Mouse (Mus musculus): ENCODE measurements around the gene Cabp2. TPM values are rescaled to one million over a fixed set of nuclear protein-coding genes. Genes with fewer than 3 reads are reported as not detected.
"Not testable (repeated sequence)": the region's sequence is repeated elsewhere in the genome, so short reads cannot be mapped to it uniquely, and the experiment has no call there.

The Cabp2 gene
- polyA plus RNA-seq, 1 experiment from 2014 or later = not detected

- 87% methylated on average over 4 of the region's 4 CpGs for WGBS
- Histone ChIP-seq H3K4me3 (ENCODE audit: low read depth, low read length) (no peak overlapping the region), H3K27me3 (replicated peaks; ENCODE audit: control insufficient read depth, insufficient read depth, low read length) (no peaks in the 10 kb centered on the region), H3K36me3 (ENCODE audit: control insufficient read depth, insufficient read depth) (peaks cover 33% of the 10 kb centered on the region), H3K9me3 (ENCODE audit: control insufficient read depth) (no peaks in the 10 kb centered on the region), H3K9ac (ENCODE audit: low read depth, low read length) (no peak overlapping the region), H3K27ac (ENCODE audit: low read depth, low read length) (no peak overlapping the region), H3K4me1 (replicated peaks; ENCODE audit: control insufficient read depth, insufficient read depth, low read length) (no peaks in the 10 kb centered on the region), H3K4me2 (replicated peaks; ENCODE audit: low read depth) (no peak overlapping the region)
- ATAC-seq = no peak
- no peak for TF ChIP-seq CTCF (IDR thresholded peaks at IDR 0.05; ENCODE audit: low read depth)
Observed at GRCm38 (mm10) chr19:4134354-4134753, 53.0 kb downstream of the Cabp2 start.

GRCm38 (mm10) chr19:4135229-4135962 is 54.0 kb downstream of the Cabp2 start:
- not testable (repeated sequence) for ATAC-seq; H3K4me2 ChIP-seq (replicated peaks; ENCODE audit: low read depth); H3K9ac ChIP-seq (ENCODE audit: low read depth, low read length); H3K4me3 ChIP-seq (ENCODE audit: low read depth, low read length); H3K27ac ChIP-seq (ENCODE audit: low read depth, low read length); H3K9me3 ChIP-seq (ENCODE audit: control insufficient read depth); H3K4me1 ChIP-seq (replicated peaks; ENCODE audit: control insufficient read depth, insufficient read depth, low read length); H3K27me3 ChIP-seq (replicated peaks; ENCODE audit: control insufficient read depth, insufficient read depth, low read length)
- peaks cover 23% of the 10 kb centered on the region for H3K36me3 ChIP-seq (ENCODE audit: control insufficient read depth, insufficient read depth)
- WGBS = 81% methylated on average over 6 of the region's 6 CpGs

GRCm38 (mm10) chr19:4135963-4136345 is 54.6 kb downstream of the Cabp2 start:
- not testable (repeated sequence) for H3K4me3 ChIP-seq (ENCODE audit: low read depth, low read length); H3K27ac ChIP-seq (ENCODE audit: low read depth, low read length); H3K9ac ChIP-seq (ENCODE audit: low read depth, low read length); H3K4me2 ChIP-seq (replicated peaks; ENCODE audit: low read depth); H3K4me1 ChIP-seq (replicated peaks; ENCODE audit: control insufficient read depth, insufficient read depth, low read length); H3K27me3 ChIP-seq (replicated peaks; ENCODE audit: control insufficient read depth, insufficient read depth, low read length); H3K9me3 ChIP-seq (ENCODE audit: control insufficient read depth)
- ATAC-seq = peak; percentile 66
- peak; percentile 70 for TF ChIP-seq CTCF (IDR thresholded peaks at IDR 0.05; ENCODE audit: low read depth)
- 17% methylated on average over 8 of the region's 8 CpGs for WGBS
- H3K36me3 ChIP-seq (ENCODE audit: control insufficient read depth, insufficient read depth) = peaks cover 22% of the 10 kb centered on the region

GRCm38 (mm10) chr19:4136463-4136862 is 55.1 kb downstream of the Cabp2 start:
- no peak for ATAC-seq
- Histone ChIP-seq H3K9ac (ENCODE audit: low read depth, low read length) (no peak overlapping the region), H3K9me3 (ENCODE audit: control insufficient read depth) (no peaks in the 10 kb centered on the region), H3K4me2 (replicated peaks; ENCODE audit: low read depth) (no peak overlapping the region), H3K36me3 (ENCODE audit: control insufficient read depth, insufficient read depth) (peaks cover 17% of the 10 kb centered on the region), H3K4me3 (ENCODE audit: low read depth, low read length) (no peak overlapping the region), H3K27me3 (replicated peaks; ENCODE audit: control insufficient read depth, insufficient read depth, low read length) (no peaks in the 10 kb centered on the region), H3K4me1 (replicated peaks; ENCODE audit: control insufficient read depth, insufficient read depth, low read length) (no peaks in the 10 kb centered on the region), H3K27ac (ENCODE audit: low read depth, low read length) (no peak overlapping the region)
- WGBS = 87% methylated on average over 5 of the region's 5 CpGs
- no peak for TF ChIP-seq CTCF (IDR thresholded peaks at IDR 0.05; ENCODE audit: low read depth)

Other genes with a start within 250 kb of the Cabp2 start
- 113 and 155 TPM in 2 replicates for gene Chka, start 229.8 kb upstream of the Cabp2 start, polyA plus RNA-seq (2015; fragmentation: Nextera tagmentation; extraction: Ambion mirVana)
- 76.2 and 83.0 TPM in 2 replicates for gene Tcirg1, start 174.4 kb upstream of the Cabp2 start, polyA plus RNA-seq (2015; fragmentation: Nextera tagmentation; extraction: Ambion mirVana)
- gene Ndufs8, start 168.8 kb upstream of the Cabp2 start, polyA plus RNA-seq (2015; fragmentation: Nextera tagmentation; extraction: Ambion mirVana) = 303 and 317 TPM in 2 replicates
- gene Aldh3b1, start 151.8 kb upstream of the Cabp2 start, polyA plus RNA-seq (2015; fragmentation: Nextera tagmentation; extraction: Ambion mirVana) = 16.1 and 17.4 TPM in 2 replicates
- 28.3 and 29.2 TPM in 2 replicates for gene Unc93b1, start 146.4 kb upstream of the Cabp2 start, polyA plus RNA-seq (2015; fragmentation: Nextera tagmentation; extraction: Ambion mirVana)
- gene Aldh3b3, start 122.9 kb upstream of the Cabp2 start, polyA plus RNA-seq (2015; fragmentation: Nextera tagmentation; extraction: Ambion mirVana) = not detected in 2 replicates
- gene Aldh3b2, start 109.2 kb upstream of the Cabp2 start, polyA plus RNA-seq (2015; fragmentation: Nextera tagmentation; extraction: Ambion mirVana) = 0.17 and 0.51 TPM in 2 replicates
- 32.3 and 34.5 TPM in 2 replicates for gene Acy3, start 95.0 kb upstream of the Cabp2 start, polyA plus RNA-seq (2015; fragmentation: Nextera tagmentation; extraction: Ambion mirVana)
- 0.59 and 0.61 TPM in 2 replicates for gene Tbx10, start 88.8 kb upstream of the Cabp2 start, polyA plus RNA-seq (2015; fragmentation: Nextera tagmentation; extraction: Ambion mirVana)
- gene Nudt8, start 81.0 kb upstream of the Cabp2 start, polyA plus RNA-seq (2015; fragmentation: Nextera tagmentation; extraction: Ambion mirVana) = 31.7 and 32.9 TPM in 2 replicates
- gene Gm49405, start 81.0 kb upstream of the Cabp2 start, polyA plus RNA-seq (2015; fragmentation: Nextera tagmentation; extraction: Ambion mirVana) = 0.42 and 0.44 TPM in 2 replicates
- 0.64 and 0.89 TPM in 2 replicates for gene Doc2g, start 78.3 kb upstream of the Cabp2 start, polyA plus RNA-seq (2015; fragmentation: Nextera tagmentation; extraction: Ambion mirVana)
- 244 and 255 TPM in 2 replicates for gene Ndufv1, start 68.8 kb upstream of the Cabp2 start, polyA plus RNA-seq (2015; fragmentation: Nextera tagmentation; extraction: Ambion mirVana)
- 746 and 756 TPM in 2 replicates for gene Gstp1, start 43.6 kb upstream of the Cabp2 start, polyA plus RNA-seq (2015; fragmentation: Nextera tagmentation; extraction: Ambion mirVana)
- gene Gstp2, start 35.6 kb upstream of the Cabp2 start, polyA plus RNA-seq (2015; fragmentation: Nextera tagmentation; extraction: Ambion mirVana) = 151 and 182 TPM in 2 replicates
- 68.7 and 72.6 TPM in 2 replicates for gene Gstp3, start 22.0 kb upstream of the Cabp2 start, polyA plus RNA-seq (2015; fragmentation: Nextera tagmentation; extraction: Ambion mirVana)
- gene Cdk2ap2, start 15.6 kb downstream of the Cabp2 start, polyA plus RNA-seq (2015; fragmentation: Nextera tagmentation; extraction: Ambion mirVana) = 97.1 and 108 TPM in 2 replicates
- 13.7 and 16.3 TPM in 2 replicates for gene Pitpnm1, start 18.4 kb downstream of the Cabp2 start, polyA plus RNA-seq (2015; fragmentation: Nextera tagmentation; extraction: Ambion mirVana)
- 42.0 and 42.3 TPM in 2 replicates for gene Aip, start 44.3 kb downstream of the Cabp2 start, polyA plus RNA-seq (2015; fragmentation: Nextera tagmentation; extraction: Ambion mirVana)
- not detected in 2 replicates for gene Gpr152, start 58.2 kb downstream of the Cabp2 start, polyA plus RNA-seq (2015; fragmentation: Nextera tagmentation; extraction: Ambion mirVana)
- gene Cabp4, start 62.5 kb downstream of the Cabp2 start, polyA plus RNA-seq (2015; fragmentation: Nextera tagmentation; extraction: Ambion mirVana) = 0.33 TPM in 2 replicates
- gene Coro1b, start 67.0 kb downstream of the Cabp2 start, polyA plus RNA-seq (2015; fragmentation: Nextera tagmentation; extraction: Ambion mirVana) = 237 and 239 TPM in 2 replicates
- 2.7 and 3.4 TPM in 2 replicates for gene Ptprcap, start 72.0 kb downstream of the Cabp2 start, polyA plus RNA-seq (2015; fragmentation: Nextera tagmentation; extraction: Ambion mirVana)
- 33.9 and 35.1 TPM in 2 replicates for gene Rps6kb2, start 81.8 kb downstream of the Cabp2 start, polyA plus RNA-seq (2015; fragmentation: Nextera tagmentation; extraction: Ambion mirVana)
- 0.90 TPM in 2 replicates for gene Carns1, start 93.9 kb downstream of the Cabp2 start, polyA plus RNA-seq (2015; fragmentation: Nextera tagmentation; extraction: Ambion mirVana)
- gene Tbc1d10c, start 109.7 kb downstream of the Cabp2 start, polyA plus RNA-seq (2015; fragmentation: Nextera tagmentation; extraction: Ambion mirVana) = 2.0 and 2.3 TPM in 2 replicates
- 370 and 382 TPM in 2 replicates for gene Ppp1ca, start 110.5 kb downstream of the Cabp2 start, polyA plus RNA-seq (2015; fragmentation: Nextera tagmentation; extraction: Ambion mirVana)
- 12.3 and 13.5 TPM in 2 replicates for gene Rad9a, start 120.1 kb downstream of the Cabp2 start, polyA plus RNA-seq (2015; fragmentation: Nextera tagmentation; extraction: Ambion mirVana)
- 2.4 and 2.5 TPM in 2 replicates for gene Clcf1, start 132.7 kb downstream of the Cabp2 start, polyA plus RNA-seq (2015; fragmentation: Nextera tagmentation; extraction: Ambion mirVana)
- not detected in 2 replicates for gene AC109138.7, start 132.8 kb downstream of the Cabp2 start, polyA plus RNA-seq (2015; fragmentation: Nextera tagmentation; extraction: Ambion mirVana)
- 81.5 and 87.8 TPM in 2 replicates for gene Pold4, start 150.3 kb downstream of the Cabp2 start, polyA plus RNA-seq (2015; fragmentation: Nextera tagmentation; extraction: Ambion mirVana)
- gene Ssh3, start 187.6 kb downstream of the Cabp2 start, polyA plus RNA-seq (2015; fragmentation: Nextera tagmentation; extraction: Ambion mirVana) = 18.1 and 18.5 TPM in 2 replicates
- 2.0 and 2.4 TPM in 2 replicates for gene Ankrd13d, start 201.6 kb downstream of the Cabp2 start, polyA plus RNA-seq (2015; fragmentation: Nextera tagmentation; extraction: Ambion mirVana)
- 14.4 and 18.5 TPM in 2 replicates for gene Grk2, start 224.6 kb downstream of the Cabp2 start, polyA plus RNA-seq (2015; fragmentation: Nextera tagmentation; extraction: Ambion mirVana)

All from intestine, postnatal 0 days (tissue).